Mouse (Mus musculus): Measurements from ENCODE around the gene Pbx1.
"Not testable (repeated sequence)": the region's sequence is repeated elsewhere in the genome, so short reads cannot be mapped to it uniquely, and the experiment has no call there.

Gene Pbx1

GRCm38 (mm10) chr1:168432232-168432280 lies at the start of gene Pbx1:
Pbx1 (minus strand) TSS chr1:168432270.
- DNase-seq = not testable (repeated sequence)

- no peak for DNase-seq
Observed at GRCm38 (mm10) chr1:168479626-168480025, 47.6 kb upstream of the Pbx1 start.

GRCm38 (mm10) chr1:168478829-168479228 lies 46.8 kb upstream of the Pbx1 start:
- DNase-seq = no peak

GRCm38 (mm10) chr1:168476917-168477316 lies 44.8 kb upstream of the Pbx1 start:
- no peak for DNase-seq

DNA sequence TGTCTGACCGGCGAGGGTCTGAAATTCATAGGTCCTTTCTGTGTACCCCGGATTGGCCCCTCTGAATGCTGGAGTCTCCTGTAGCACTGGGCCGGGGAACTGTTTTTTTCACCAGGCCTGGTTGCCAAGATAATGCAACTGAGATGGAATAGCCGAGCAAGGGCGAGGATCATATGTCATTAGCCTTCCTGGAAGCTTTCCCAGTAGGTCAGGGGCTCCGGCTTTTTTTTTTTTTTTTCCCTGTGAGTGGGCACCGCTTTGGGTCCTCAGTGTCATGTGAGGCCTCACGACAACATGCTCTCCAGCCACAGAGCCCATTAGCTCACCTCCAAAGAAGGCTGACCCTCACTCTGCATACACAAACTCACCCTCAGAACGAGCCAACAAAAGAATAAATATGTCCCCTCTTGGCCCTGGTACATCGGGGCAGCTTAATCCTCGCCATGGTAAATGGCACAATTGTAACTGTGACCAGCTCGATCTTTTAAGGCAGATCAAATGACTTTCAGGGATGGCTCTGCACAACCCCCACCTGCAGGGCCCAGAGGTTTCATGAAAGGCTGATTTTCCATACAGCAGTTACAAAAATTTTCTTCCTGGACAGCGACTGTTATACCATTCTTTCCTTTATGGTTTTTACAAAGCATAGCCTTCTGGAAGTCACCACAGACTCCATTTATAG lies 44.3 kb upstream of the Pbx1 start:
- DNase-seq = peak; percentile 8

DNA sequence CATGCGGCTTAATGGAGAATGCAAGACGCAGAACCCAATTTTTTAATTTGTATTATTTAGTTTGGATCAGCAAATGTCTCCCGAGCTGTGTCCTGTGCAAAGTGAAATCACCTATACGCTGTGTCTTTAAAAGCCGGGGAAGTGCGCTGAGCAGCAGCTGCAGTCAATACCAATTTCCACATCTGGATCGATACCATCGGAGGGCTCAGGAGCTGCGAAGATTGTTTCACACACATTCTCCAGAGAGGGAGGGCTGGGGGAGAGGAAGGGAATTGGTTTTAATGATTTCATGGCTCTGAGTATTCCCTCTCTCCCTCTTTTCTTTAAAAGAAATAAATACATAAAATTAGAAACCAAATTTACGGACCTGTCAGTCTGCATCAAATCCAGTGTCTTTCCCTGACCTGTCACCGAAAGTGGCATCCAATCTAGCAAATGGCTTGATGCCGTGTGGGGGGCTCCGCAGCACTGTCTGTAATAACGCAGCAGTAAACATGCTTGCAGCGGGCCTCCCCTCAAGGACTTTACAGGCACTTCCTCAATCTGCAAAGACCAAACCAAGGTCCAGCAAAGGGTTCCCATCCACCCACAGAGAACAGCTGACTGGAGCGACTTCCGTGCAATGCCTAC lies 43.6 kb upstream of the Pbx1 start:
- DNase-seq = no peak

- DNase-seq = peak; percentile 31
Observed at GRCm38 (mm10) chr1:168473255-168474069, 41.4 kb upstream of the Pbx1 start.

DNA sequence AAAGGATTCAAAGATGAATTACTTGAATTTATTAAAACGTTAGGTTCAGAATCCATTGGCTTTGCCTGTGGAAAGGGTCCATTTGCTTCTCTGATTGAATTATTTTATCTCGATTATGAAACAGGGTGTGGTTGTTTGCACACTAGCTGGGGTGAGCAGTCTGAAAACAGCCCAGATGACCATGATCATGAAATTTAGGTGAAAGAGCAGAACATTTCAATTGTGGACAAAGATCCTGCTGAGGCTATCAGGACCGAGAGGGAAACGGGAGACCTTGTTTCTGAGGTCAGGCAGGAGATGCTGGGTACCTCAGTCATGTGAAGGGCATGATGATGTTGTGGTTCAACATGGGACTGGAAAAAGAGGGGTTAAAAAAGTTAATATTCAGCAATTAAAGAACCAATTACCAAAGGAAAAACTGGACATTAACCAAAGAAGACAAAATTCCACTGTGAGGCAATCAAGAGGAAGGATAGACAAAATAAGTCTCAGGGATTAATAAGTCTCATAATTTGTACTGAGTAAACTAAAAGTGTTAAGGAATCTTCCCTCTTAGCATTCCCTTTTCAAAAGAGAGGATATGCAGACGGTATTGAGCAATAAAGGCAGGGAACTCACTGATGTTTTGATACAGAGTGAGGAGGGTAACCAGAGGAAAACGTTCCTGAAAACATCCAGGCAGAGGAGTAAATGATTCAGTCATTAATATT lies 40.6 kb upstream of the Pbx1 start:
- no peak for DNase-seq

DNA sequence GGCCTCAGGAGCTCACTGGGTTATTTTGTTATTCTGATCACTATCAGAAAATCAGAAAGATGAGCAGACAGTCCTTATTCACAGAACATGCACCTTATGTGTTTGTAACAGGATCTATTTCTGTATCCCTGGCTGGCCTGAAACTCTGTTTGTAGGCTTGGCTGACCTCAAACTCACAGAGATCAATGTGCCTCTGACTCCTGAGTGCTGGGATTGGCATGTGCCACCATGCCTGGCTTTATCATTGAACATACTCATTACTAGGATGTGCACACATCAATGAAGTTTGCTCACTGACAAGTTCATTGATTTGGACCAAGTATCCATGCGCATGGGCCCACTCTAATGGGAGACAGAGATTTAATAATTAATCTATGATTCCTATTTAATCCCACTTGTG lies 27.4 kb upstream of the Pbx1 start:
- DNase-seq = no peak

GRCm38 (mm10) chr1:168457191-168457747 lies 25.2 kb upstream of the Pbx1 start:
- DNase-seq = no peak

DNA sequence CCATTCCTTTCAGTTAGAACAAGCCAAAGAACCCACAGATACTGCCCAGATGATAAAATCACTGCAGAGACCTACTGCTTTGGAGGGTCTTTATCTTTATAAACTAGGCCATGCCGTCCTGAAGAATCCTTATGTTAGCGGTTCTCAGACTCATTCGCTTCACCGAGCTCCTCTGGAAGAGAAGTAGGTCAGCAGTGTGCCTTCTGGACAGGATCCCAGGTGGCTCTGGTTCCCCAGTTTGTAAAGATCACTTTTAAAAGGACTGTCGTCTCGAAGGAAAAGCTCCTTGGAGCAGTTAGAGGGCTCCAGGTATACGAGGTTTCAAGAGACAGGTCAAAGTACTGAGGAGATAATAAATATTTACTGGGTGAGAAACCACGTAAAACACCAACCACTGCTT lies 23.1 kb upstream of the Pbx1 start:
- DNase-seq = no peak

GRCm38 (mm10) chr1:168433671-168434070 lies 1.6 kb upstream of the Pbx1 start:
- peak; percentile 31 for DNase-seq

GRCm38 (mm10) chr1:168432281-168432725 lies 233 bp upstream of the Pbx1 start:
- DNase-seq = peak; percentile 99

DNA sequence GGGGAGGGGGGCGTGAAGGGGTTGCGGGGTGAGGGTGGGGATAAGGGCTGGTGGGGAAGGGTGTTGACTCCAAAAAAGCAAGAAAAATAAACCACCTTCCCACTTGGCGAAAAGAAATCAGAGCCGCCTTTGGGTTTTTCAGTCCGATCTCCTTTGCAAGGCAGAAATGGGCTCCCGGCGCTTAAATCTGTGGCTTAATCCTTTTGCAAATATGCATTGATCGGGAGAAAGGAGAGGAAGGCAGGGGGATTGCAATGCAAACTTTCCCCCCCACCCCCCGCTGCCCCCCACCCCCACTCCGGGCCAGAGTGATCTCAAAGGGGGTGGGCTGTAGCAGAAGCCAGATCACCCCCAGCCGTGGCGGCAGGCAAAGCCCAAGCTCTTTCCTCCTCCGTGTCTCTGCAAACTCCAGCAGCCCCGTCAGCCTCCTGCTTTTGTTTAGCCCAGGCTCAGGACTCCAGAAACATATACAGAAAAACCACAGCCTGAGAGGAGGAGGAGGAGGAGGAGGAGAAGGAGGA lies 299 bp downstream of the Pbx1 start:
- DNase-seq = no peak

DNA sequence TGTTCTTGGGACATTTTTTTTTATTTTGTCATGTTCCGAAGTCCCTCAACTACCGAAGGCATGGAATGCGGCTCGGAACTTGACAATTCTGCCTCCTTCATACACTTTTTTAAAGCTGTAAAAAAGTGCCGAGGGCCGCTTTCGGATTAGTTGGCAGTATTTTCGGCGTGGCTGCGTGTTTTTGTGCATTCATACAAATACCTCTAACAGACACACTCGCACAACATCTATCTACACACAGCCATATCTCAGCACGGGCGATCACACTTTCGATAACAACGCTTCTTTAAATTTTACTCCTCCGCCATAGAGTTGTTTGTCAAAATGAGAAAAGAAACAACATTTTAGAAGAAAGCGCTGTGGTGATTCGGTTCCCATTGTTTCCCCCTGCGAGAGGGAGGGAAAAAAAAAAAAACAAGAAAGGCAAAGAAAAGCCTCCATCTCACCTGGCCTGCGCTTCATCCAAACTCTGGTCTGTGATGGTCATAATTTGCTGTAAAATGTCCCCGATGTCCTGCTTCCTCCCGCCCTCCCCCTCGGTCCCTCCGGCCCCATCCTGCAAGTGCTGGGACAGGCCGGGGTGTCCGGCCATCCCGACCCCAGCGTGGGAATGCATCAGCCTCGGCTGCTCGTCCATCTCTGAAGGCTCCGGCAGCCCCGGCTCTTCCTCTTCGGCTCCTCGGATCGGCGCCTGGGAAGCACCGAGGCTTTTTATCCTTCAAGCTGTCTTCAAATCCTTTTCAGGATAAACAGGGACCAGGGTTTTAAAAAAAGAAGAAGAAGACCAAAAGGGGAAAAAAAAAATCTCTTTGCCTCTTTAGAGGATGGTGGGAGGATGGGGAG lies 981 bp downstream of the Pbx1 start:
- peak; percentile 52 for DNase-seq

GRCm38 (mm10) chr1:168429856-168430644 lies 2.0 kb downstream of the Pbx1 start:
- no peak for DNase-seq

DNA sequence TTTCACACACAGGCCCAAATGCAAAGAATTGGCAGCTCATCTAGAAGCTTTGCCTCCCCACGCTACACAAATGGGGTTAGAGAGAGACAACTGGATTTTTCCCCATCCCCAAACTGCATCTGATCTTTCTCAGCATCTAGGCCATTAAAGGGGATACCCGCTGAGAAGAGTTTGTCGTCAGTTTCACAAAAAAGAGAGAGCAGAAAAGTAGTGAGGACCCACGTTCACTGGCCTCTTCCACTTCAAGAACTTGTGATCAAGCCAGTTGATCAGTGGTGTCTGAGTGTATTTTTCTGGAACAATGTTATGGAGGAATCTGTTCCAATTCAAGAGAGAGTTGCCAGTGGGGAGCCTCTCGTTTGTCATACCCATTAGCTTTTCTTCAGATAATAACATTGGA lies 2.7 kb downstream of the Pbx1 start:
- DNase-seq = no peak

DNA sequence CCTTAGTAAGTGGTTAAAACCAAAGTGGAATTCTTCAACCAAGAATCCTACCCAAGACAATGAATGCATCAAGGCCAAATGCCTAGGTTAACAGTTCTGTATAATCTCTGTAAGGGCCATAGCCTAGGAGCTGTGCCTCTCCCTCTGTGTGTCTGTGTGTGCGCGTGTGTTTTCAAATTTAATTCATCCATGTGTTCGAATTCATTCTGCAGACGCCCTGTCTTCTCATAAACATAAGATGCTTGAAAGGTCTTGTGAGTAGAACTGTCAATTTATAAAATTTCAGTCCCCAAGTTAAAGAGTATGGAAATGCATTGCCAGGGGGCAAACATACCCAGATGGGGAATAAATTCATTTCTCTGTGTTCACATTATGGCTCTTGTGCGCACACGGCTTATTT lies 3.8 kb downstream of the Pbx1 start:
- no peak for DNase-seq

DNA sequence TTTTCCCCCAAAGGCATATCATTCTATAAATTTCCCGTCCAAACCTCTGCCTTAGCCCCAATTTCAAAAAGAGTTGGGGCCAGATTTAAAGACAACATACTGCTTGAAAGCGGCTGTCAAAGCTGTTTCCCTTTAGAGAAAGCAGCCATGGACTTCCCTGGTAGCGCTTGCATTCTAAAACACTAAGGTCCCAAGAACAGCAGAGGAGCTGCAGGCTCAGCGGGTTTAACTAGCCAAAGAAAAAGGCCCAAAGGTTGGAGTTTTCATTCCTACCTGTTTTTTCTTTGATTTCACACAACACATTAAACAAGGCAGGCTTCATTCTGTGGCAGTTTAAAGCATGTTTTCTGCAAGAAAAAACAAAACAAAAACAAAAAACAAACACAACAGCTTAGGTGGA lies 4.5 kb downstream of the Pbx1 start:
- DNase-seq = no peak

DNA sequence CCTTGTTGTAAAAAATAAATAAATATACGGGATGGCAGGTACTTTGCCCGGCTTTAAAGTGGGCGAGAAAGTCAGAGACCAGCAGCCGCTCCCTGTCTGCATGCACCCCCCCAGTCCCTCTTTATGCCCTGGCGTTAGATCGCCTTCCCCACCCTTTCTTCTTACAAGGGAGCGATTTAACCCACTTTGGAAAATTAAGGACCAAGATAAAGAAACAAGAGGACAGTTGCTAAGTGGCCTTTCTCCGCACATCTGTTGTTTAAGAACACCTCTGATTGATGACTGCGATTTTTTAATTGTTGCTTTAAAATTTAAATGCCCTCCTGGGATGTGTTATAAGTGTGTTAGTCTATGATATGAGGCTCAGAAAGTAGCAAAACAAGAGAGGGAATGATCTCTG lies 5.2 kb downstream of the Pbx1 start:
- no peak for DNase-seq

DNA sequence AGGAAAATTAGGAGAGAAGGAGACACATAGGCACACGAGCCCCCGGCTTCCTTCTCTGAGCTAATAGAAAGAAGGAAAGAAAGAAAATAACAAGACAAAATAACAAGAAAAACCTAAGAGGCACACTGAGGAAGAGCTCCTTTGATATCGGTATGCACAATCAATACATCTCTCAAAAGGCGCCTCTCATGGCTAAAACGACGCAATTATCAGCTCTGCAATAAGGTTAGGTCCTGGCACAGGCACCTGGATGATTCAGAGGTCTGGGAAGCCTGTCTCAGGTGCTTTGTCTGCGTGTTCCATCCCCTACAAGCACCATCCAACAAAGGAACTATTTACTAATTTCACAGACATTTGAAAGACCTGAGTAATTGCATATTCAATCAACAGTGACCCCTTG lies 5.8 kb downstream of the Pbx1 start:
- no peak for DNase-seq

Data from lung, postnatal 10 days (tissue).